Mouse (Mus musculus) heart, adult 2 months (tissue): Measurements from ENCODE around the gene Tmem60. TPM values are rescaled to one million over a fixed set of nuclear protein-coding genes. Genes with fewer than 3 reads are reported as not detected.

Experiments used
- DNase-seq, 2 experiments: peaks; one replicate each; pipeline ENCODE4 v3.0.0; 2021
- H3K27ac ChIP-seq: fragments of 200-600 bp; 2 replicates; pipeline ENCODE4 v1.8.1; 2022
- H3K27me3 ChIP-seq: fragments of 200-500 bp; 2 replicates; pipeline ENCODE4 v1.6.1; 2012; ENCODE audit warnings: mild to moderate bottlenecking, low read length, inconsistent platforms, mixed read lengths; ENCODE audit not compliant: control insufficient read depth, insufficient read depth
- H3K36me3 ChIP-seq: fragments of 200-500 bp; 2 replicates; pipeline ENCODE4 v1.6.1; 2012; ENCODE audit warnings: low read length, inconsistent platforms; ENCODE audit not compliant: control insufficient read depth, insufficient read depth
- H3K4me1 ChIP-seq: fragments of 200-500 bp; 2 replicates; pipeline ENCODE4 v1.6.1; 2011; ENCODE audit warnings: low read length; ENCODE audit not compliant: control insufficient read depth, insufficient read depth
- H3K4me3 ChIP-seq: fragments of 200-600 bp; 2 replicates; pipeline ENCODE4 v1.8.1; 2022
- H3K79me2 ChIP-seq: fragments of 200-500 bp; replicated peaks from 2 replicates; pipeline ENCODE4 v1.6.1; 2012; ENCODE audit warnings: mild to moderate bottlenecking, inconsistent platforms, low read length, moderate library complexity, mixed read lengths; ENCODE audit not compliant: control insufficient read depth, insufficient read depth
- H3K9ac ChIP-seq: fragments of 200-500 bp; 2 replicates; pipeline ENCODE4 v1.6.1; 2012; ENCODE audit warnings: low read depth, mild to moderate bottlenecking, control low read depth, inconsistent platforms, low read length, mixed read lengths
- CTCF ChIP-seq: fragments of 200-600 bp; IDR thresholded peaks from 2 replicates; pipeline ENCODE4 v1.8.1; 2022; ENCODE audit warnings: antibody characterized with exemption, mild to moderate bottlenecking, moderate library complexity
- EP300 ChIP-seq: fragments of 200-500 bp; IDR thresholded peaks from 2 replicates; pipeline ENCODE4 v1.6.1; 2011; ENCODE audit warnings: low read depth, low read length, control low read depth; ENCODE audit not compliant: insufficient read depth
- POLR2A ChIP-seq: fragments of 200-500 bp; IDR thresholded peaks from 2 replicates; pipeline ENCODE4 v1.6.1; 2011; ENCODE audit warnings: mild to moderate bottlenecking, low read depth, low read length, control low read depth; ENCODE audit not compliant: insufficient read depth
- WGBS: fragments of 180-500 bp; shearing (Covaris S2); methylation state at CpG from one replicate; pipeline ENCODE4 v1.1.7; 2018; 5-methylcytosine and 5-hydroxymethylcytosine counted together
- intact Hi-C: fragments of 180-260 bp; cut with DNase I; formaldehyde crosslinking; loops from one replicate; pipeline ENCODE4 v1.15.1; 2025
- polyA plus RNA-seq: library from polyadenylated mRNA; depleted of rRNA; stranded (reverse); fragments of >200 nt; gene quantifications from 2 replicates; pipeline ENCODE4 v1.2.3, GENCODE M21; 2012
- total RNA-seq, 2 experiments: library from RNA; stranded (reverse); gene quantifications; 2 replicates each; pipeline ENCODE4 v1.2.3; 2021

The Tmem60 gene
- total and polyA plus RNA-seq, 3 experiments, result 20.9 to 28.3 (median 23.3) TPM

DNA sequence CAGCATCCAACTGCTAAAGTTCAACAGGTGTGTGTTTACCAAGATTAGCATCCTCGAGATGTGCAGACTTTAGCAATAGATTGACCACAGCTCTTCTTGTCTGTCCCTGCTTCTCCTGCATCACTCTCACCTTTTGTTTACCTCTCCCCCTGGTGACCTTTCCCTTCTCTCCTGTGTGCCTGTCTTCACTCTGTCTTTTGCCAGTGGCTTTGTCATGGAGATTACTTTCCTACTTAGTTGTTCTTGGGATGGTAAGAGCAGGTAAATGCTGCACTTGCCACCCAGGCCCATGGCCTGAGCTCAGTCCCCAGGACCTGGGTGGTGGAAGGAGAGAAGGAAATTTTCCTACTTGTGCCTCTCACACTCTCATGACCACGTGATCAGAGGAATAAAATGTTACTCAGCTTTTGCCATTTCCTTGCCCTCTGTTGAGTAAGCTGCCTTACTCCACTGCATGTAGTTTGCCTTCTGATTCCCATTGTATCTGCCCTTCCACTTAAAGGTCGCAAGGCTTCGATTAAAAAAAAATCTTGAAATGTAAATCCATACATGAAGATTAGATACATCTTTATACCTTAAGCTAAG lies 2.1 kb downstream of the Tmem60 start:
- WGBS, result 78% methylated on average over 4 of the region's 4 CpGs
- no peaks in the 10 kb centered on the region; the same call in 1 of the 2 replicates for H3K79me2 ChIP-seq
- no peak overlapping the region for H3K4me3 ChIP-seq
- no peak overlapping the region for H3K9ac ChIP-seq
- no peak overlapping the region for H3K27ac ChIP-seq
- H3K4me1 ChIP-seq, result peaks cover 1% of the 10 kb centered on the region; the same call in 1 of the 2 replicates
- intact Hi-C loops, result loop anchor here (10.0 kb wide), 2 partner anchors 541 to 761 kb away; partner anchors contain the start of genes Armc10, Ccdc146, Fam185a and Fbxl13
- no peak for DNase-seq
- no peaks in the 10 kb centered on the region for H3K27me3 ChIP-seq
- no peak for TF ChIP-seq POLR2A
- TF ChIP-seq EP300, result no peak
- TF ChIP-seq CTCF, result no peak
- no peaks in the 10 kb centered on the region for H3K36me3 ChIP-seq

DNA sequence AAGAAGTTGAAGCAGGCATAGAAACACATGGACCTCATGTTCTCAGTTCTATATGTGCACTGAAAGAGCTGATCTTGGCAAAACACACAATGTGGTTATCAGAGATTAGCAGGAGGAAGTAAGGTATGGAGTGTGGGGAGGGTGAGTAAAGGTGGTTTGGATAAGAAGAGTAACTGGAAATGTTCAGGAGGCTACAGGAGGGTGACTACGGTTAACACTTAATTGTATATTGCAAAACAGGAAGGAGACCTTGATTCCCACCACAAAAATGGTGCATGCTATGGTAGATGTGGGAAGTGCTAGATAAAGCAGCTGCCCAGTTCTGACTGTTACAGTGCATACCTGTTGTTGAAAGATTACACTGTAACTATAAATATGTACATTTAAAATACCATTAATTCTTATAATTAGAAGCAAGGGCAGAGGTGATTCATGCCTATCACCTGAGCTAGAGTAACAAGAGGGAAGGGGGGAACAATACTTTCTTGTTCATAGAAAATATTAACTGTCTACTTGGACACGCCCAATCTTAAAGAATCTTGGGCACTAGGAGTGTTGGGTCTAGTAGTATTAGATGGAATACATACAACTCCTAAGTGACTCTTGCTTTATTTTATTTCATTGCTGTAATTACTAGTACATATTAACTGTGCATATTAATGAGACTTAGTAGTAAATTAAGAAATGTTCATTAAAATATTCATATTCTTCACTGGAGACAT lies 15.6 kb downstream of the Tmem60 start:
- TF ChIP-seq CTCF, result no peak
- no peaks in the 10 kb centered on the region for H3K4me1 ChIP-seq
- no peaks in the 10 kb centered on the region for H3K27me3 ChIP-seq
- no peak for DNase-seq
- H3K27ac ChIP-seq, result no peak overlapping the region
- peaks cover 4% of the 10 kb centered on the region for H3K36me3 ChIP-seq
- intact Hi-C loops, result no loop called here
- no peaks in the 10 kb centered on the region for H3K79me2 ChIP-seq
- 79% methylated on average over 2 of the region's 2 CpGs for WGBS
- H3K9ac ChIP-seq, result no peak overlapping the region
- H3K4me3 ChIP-seq, result no peak overlapping the region

DNA sequence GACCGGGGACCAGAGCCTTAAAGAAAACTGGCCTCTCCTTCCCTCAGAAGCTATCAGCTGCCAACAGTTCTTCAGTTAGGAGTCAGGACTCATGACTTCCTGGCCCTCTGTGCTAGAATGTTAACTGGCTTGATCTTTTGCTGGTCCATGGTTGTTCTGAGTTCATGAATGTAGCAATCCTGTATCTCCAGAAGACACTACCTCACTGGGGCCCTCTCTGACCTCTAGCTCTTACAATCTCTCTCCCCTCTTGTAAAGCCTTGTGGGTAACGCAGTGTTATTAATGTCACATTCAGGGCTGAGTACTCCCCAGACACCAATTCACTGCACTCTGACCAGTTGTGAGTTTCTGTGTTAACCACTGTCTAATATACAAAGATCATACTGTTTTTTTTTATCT lies 22.7 kb downstream of the Tmem60 start:
- H3K27me3 ChIP-seq, result no peaks in the 10 kb centered on the region

DNA sequence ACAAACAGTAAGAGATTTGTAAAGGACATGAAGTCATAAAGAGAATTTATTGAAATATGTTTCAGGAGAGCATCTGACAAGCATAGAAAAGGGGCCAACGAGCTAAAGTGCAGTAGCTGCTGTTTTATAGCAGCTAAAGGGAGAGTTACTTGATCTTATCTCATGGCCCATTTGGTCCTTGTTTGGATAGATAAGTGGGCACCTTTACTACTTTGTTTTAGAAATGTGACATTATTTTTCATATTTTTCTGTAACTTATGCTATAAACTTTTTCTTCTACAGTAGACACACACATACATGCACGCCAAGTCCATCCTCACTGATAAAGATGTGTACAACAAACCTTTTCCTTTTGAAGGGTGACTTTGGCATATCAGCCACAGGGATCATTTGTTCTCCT lies 23.4 kb downstream of the Tmem60 start:
- no peak overlapping the region for H3K4me3 ChIP-seq
- TF ChIP-seq EP300, result no peak
- no peak for TF ChIP-seq CTCF
- no peak for TF ChIP-seq POLR2A
- no peak overlapping the region for H3K9ac ChIP-seq
- H3K27ac ChIP-seq, result no peak overlapping the region
- H3K36me3 ChIP-seq, result peaks cover 12% of the 10 kb centered on the region
- H3K79me2 ChIP-seq, result no peaks in the 10 kb centered on the region; the same call in 1 of the 2 replicates
- no peaks in the 10 kb centered on the region for H3K4me1 ChIP-seq
- intact Hi-C loops, result no loop called here
- WGBS, result 73% methylated on average over 2 of the region's 2 CpGs
- no peaks in the 10 kb centered on the region for H3K27me3 ChIP-seq
- no peak for DNase-seq

More for the DNA sequence above, 22.7 kb downstream of the Tmem60 start:
- Histone ChIP-seq H3K27ac (no peak overlapping the region), H3K4me3 (no peak overlapping the region), H3K79me2 (no peaks in the 10 kb centered on the region; the same call in 1 of the 2 replicates), H3K9ac (no peak overlapping the region), H3K4me1 (no peaks in the 10 kb centered on the region), H3K36me3 (peaks cover 12% of the 10 kb centered on the region)
- no peak for DNase-seq
- intact Hi-C loops, result no loop called here
- WGBS, result 76% methylated on average over 2 of the region's 2 CpGs
- TF ChIP-seq POLR2A, result no peak
- TF ChIP-seq EP300, result no peak
- TF ChIP-seq CTCF, result no peak

DNA sequence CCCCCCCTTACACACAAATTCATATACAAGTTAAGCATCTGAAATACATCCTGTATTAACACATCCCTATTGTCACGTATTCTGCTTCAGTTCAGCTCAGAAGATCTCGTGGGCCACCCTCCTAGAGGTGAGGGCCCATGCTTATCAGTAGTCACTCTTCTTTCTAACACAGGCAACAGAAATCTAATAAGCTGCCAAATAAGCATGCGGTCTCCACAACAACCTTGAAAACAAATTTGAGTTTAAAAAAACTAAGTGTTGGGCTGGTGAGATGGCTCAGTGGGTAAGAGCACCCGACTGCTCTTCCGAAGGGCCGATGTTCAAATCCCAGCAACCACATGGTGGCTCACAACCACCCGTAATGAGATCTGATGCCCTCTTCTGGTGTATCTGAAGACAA lies 24.2 kb downstream of the Tmem60 start:
- intact Hi-C loops, result no loop called here
- 91% methylated on average over 7 of the region's 7 CpGs for WGBS
- H3K4me1 ChIP-seq, result no peaks in the 10 kb centered on the region

DNA sequence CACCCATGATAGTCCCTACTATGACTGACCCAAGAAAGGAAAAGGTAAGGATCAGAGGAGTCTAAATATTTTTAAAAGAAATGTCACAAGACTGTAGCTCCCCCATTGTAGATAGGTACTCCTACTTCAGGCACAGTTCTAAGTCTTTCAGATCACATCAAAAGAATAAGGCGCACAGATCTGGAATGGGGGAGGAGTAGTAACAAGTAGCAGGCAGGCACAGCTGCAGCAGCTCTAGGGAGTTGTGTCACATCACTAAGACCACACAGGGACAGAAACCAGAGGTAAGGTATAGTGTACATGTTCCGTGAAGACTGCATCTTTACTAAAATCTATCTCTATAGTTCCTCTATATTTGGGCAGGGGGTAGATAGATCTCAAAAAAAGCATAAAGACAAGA lies 29.8 kb downstream of the Tmem60 start:
- Histone ChIP-seq H3K4me3 (no peak overlapping the region), H3K9ac (no peak overlapping the region), H3K79me2 (peaks cover 5% of the 10 kb centered on the region), H3K27ac (no peak overlapping the region), H3K4me1 (no peaks in the 10 kb centered on the region), H3K36me3 (no peaks in the 10 kb centered on the region; the same call in none of the 2 replicates), H3K27me3 (no peaks in the 10 kb centered on the region)
- intact Hi-C loops, result loop anchor here (5.0 to 10.0 kb wide), 4 partner anchors 41 to 343 kb away; partner anchors contain the start of gene Ptpn12
- no peak for DNase-seq
- TF ChIP-seq POLR2A (no peak), CTCF (no peak), EP300 (no peak)
- WGBS, result 77% methylated on average over 2 of the region's 2 CpGs

More for the DNA sequence above, 24.2 kb downstream of the Tmem60 start:
- no peak overlapping the region for H3K9ac ChIP-seq
- TF ChIP-seq CTCF (no peak), POLR2A (no peak), EP300 (no peak)
- no peaks in the 10 kb centered on the region; the same call in 1 of the 2 replicates for H3K79me2 ChIP-seq
- peaks cover 12% of the 10 kb centered on the region for H3K36me3 ChIP-seq
- H3K27me3 ChIP-seq, result no peaks in the 10 kb centered on the region
- no peak overlapping the region for H3K4me3 ChIP-seq
- no peak for DNase-seq
- no peak overlapping the region for H3K27ac ChIP-seq
